Mouse (Mus musculus) hindbrain, postnatal 0 days (tissue): ENCODE results near the gene Zfp68. TPM values are rescaled to one million over a fixed set of nuclear protein-coding genes. Genes with fewer than 3 reads are reported as not detected.

Experiments
- ATAC-seq: fragments of 200-750 bp; cut with Nextera tagmentation; 2 replicates; pipeline ENCODE4 v1.8.0; 2017; ENCODE audit warnings: mild to moderate bottlenecking, moderate TSS enrichment, moderate library complexity
- DNase-seq: peaks from one replicate; pipeline ENCODE4 v3.0.0-alpha.2; 2015; ENCODE audit warnings: low spot score
- H3K27ac ChIP-seq: fragments of 300-500 bp; sonication (generic); 2 replicates; pipeline ENCODE4 v1.5.1; 2014; ENCODE audit warnings: mild to moderate bottlenecking
- H3K27me3 ChIP-seq: fragments of 300-500 bp; sonication (generic); 2 replicates; pipeline ENCODE4 v1.6.1; 2014; ENCODE audit warnings: low read length, mixed read lengths; ENCODE audit not compliant: insufficient read depth
- H3K36me3 ChIP-seq: fragments of 300-500 bp; sonication (generic); 2 replicates; pipeline ENCODE4 v1.6.1; 2014; ENCODE audit warnings: low read length, mixed read lengths; ENCODE audit not compliant: insufficient read depth
- H3K4me1 ChIP-seq: fragments of 300-500 bp; sonication (generic); 2 replicates; pipeline ENCODE4 v1.6.1; 2014; ENCODE audit warnings: antibody characterized with exemption, low read length, mixed read lengths; ENCODE audit not compliant: insufficient read depth
- H3K4me2 ChIP-seq: fragments of 300-500 bp; sonication (generic); 2 replicates; pipeline ENCODE4 v1.6.1; 2014; ENCODE audit warnings: low read depth, mild to moderate bottlenecking, low read length, moderate library complexity, mixed read lengths
- H3K4me3 ChIP-seq: fragments of 300-500 bp; sonication (generic); 2 replicates; pipeline ENCODE4 v1.5.1; 2014; ENCODE audit warnings: low read length
- H3K9ac ChIP-seq: fragments of 300-500 bp; sonication (generic); replicated peaks from 2 replicates; pipeline ENCODE4 v1.6.1; 2014; ENCODE audit warnings: mild to moderate bottlenecking, low read length, moderate library complexity, mixed read lengths
- H3K9me3 ChIP-seq: fragments of 300-500 bp; sonication (generic); 2 replicates; pipeline ENCODE4 v1.6.1; 2016; ENCODE audit warnings: low read length, mixed read lengths
- CTCF ChIP-seq: IDR thresholded peaks from 2 replicates; pipeline ENCODE4 v1.5.1; 2016; ENCODE audit warnings: antibody characterized with exemption, control low read depth, low read depth
- WGBS: fragments of 180-500 bp; shearing (Covaris S2); extraction: QIAGEN DNeasy Blood & Tissue Kit; methylation state at CpG from one replicate; pipeline ENCODE4 v1.1.7; 2014; 5-methylcytosine and 5-hydroxymethylcytosine counted together
- polyA plus RNA-seq: library from polyadenylated mRNA; unstranded; fragments of >200 nt; fragmentation: Nextera tagmentation; extraction: Ambion mirVana; gene quantifications from 2 replicates; pipeline ENCODE4 v1.2.1, GENCODE M21; 2015
- total RNA-seq: library from RNA; depleted of rRNA; stranded (reverse); fragments of >200 nt; gene quantifications from 2 replicates; pipeline ENCODE4 v1.2.3, GENCODE M21; 2014; rRNA removed

The Zfp68 gene
- total RNA-seq (32.2 and 36.6 TPM in 2 replicates), polyA plus RNA-seq (43.3 and 46.3 TPM in 2 replicates)

GRCm38 (mm10) chr5:138619211-138620128 is at the start of gene Zfp68:
Zfp68 (minus strand) TSS chr5:138619761.
- peak within 1 kb of the TSS; percentile 70 for H3K4me3 ChIP-seq
- ATAC-seq (peak; percentile 98), DNase-seq (peak; percentile 98)
- peaks cover 12% of the 10 kb centered on the region; the same call in 1 of the 2 replicates for H3K9me3 ChIP-seq
- no peaks in the 10 kb centered on the region for H3K27me3 ChIP-seq
- peak within 1 kb of the TSS; percentile 57 for H3K4me2 ChIP-seq
- H3K27ac ChIP-seq, result peak within 1 kb of the TSS; percentile 99
- H3K4me1 ChIP-seq, result peaks cover 13% of the 10 kb centered on the region; the same call in 1 of the 2 replicates
- H3K36me3 ChIP-seq, result peaks cover 23% of the 10 kb centered on the region
- peak within 1 kb of the TSS; percentile 95 for H3K9ac ChIP-seq
- under 1% methylated on average over 43 of the region's 43 CpGs for WGBS
- peak; percentile 59 for TF ChIP-seq CTCF

- ATAC-seq (peak; percentile 74), DNase-seq (peak; percentile 81)
- no peak overlapping the region for H3K9ac ChIP-seq
- no peaks in the 10 kb centered on the region for H3K9me3 ChIP-seq
- WGBS, result 4% methylated on average over 5 of the region's 5 CpGs
- H3K27me3 ChIP-seq, result no peaks in the 10 kb centered on the region
- TF ChIP-seq CTCF, result peak; percentile 93
- H3K36me3 ChIP-seq, result no peaks in the 10 kb centered on the region
- no peak overlapping the region for H3K27ac ChIP-seq
- H3K4me3 ChIP-seq, result no peak overlapping the region
- H3K4me2 ChIP-seq, result no peak overlapping the region
- no peaks in the 10 kb centered on the region for H3K4me1 ChIP-seq
Measured at GRCm38 (mm10) chr5:138658922-138659321, 39.4 kb upstream of the Zfp68 start.

- Histone ChIP-seq H3K4me3 (no peak overlapping the region), H3K4me1 (no peaks in the 10 kb centered on the region), H3K9ac (no peak overlapping the region), H3K36me3 (no peaks in the 10 kb centered on the region), H3K4me2 (no peak overlapping the region), H3K9me3 (no peaks in the 10 kb centered on the region), H3K27me3 (no peaks in the 10 kb centered on the region), H3K27ac (no peak overlapping the region)
- WGBS, result 36% methylated on average over 6 of the region's 6 CpGs
- peak; percentile 75 for TF ChIP-seq CTCF
- DNase-seq, result peak; percentile 84
- 0 out of 2 replicates have a peak, but pooled peaks have one; percentile 73 for ATAC-seq
Measured at GRCm38 (mm10) chr5:138657854-138658253, 38.3 kb upstream of the Zfp68 start.

GRCm38 (mm10) chr5:138657407-138657806 is 37.8 kb upstream of the Zfp68 start:
- Histone ChIP-seq H3K4me3 (no peak overlapping the region), H3K36me3 (no peaks in the 10 kb centered on the region), H3K27ac (no peak overlapping the region), H3K9me3 (no peaks in the 10 kb centered on the region), H3K4me1 (no peaks in the 10 kb centered on the region), H3K27me3 (no peaks in the 10 kb centered on the region), H3K9ac (no peak overlapping the region), H3K4me2 (no peak overlapping the region)
- TF ChIP-seq CTCF, result no peak
- ATAC-seq (0 out of 2 replicates have a peak, but pooled peaks have one; percentile 24), DNase-seq (no peak)
- WGBS, result 96% methylated on average over 3 of the region's 3 CpGs

- Histone ChIP-seq H3K9ac (no peak overlapping the region), H3K4me2 (no peak overlapping the region), H3K36me3 (no peaks in the 10 kb centered on the region), H3K4me3 (no peak overlapping the region), H3K9me3 (no peaks in the 10 kb centered on the region), H3K27ac (no peak overlapping the region), H3K27me3 (no peaks in the 10 kb centered on the region), H3K4me1 (no peaks in the 10 kb centered on the region)
- ATAC-seq (peak; percentile 90), DNase-seq (peak; percentile 85)
- WGBS, result 21% methylated on average over 2 of the region's 2 CpGs
- TF ChIP-seq CTCF, result peak; percentile 91
Measured at GRCm38 (mm10) chr5:138656477-138657156, 37.1 kb upstream of the Zfp68 start.

- TF ChIP-seq CTCF, result no peak
- H3K4me2 ChIP-seq, result no peak overlapping the region
Measured at GRCm38 (mm10) chr5:138652911-138653310, 33.4 kb upstream of the Zfp68 start.

More at GRCm38 (mm10) chr5:138652911-138653310, 33.4 kb upstream of the Zfp68 start:
- DNase-seq (no peak), ATAC-seq (no peak)
- Histone ChIP-seq H3K27ac (no peak overlapping the region), H3K9me3 (no peaks in the 10 kb centered on the region), H3K4me1 (no peaks in the 10 kb centered on the region), H3K27me3 (no peaks in the 10 kb centered on the region), H3K4me3 (no peak overlapping the region), H3K36me3 (peaks cover 12% of the 10 kb centered on the region), H3K9ac (no peak overlapping the region)
- 90% methylated on average over 1 of the region's 1 CpGs for WGBS
